In the genomic region with DNA sequence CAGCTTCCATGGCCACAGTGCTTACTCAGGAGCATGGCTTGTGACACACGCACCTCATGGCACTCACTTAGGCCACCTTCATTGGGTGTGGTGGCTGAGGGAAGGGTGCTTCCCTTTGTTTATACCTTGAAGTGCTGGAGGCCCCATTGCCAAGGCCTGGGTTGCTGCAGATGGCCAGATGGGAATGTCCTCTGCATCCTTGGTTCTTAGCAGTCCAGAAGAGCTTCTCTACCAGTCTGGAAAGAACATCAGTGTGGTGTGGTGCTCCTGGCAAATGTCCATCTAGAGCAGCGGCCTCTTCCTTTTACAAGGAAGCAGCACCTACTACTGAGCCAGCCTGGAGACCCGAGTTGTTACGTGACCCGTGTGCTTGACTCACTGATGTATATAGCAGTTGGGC, we compare ENCODE assay signal across 15 mouse cellular contexts.
"Had no signal": no experiment of that assay in that cellular context is flagged by ENCODE, and none has a peak within 500 bp of the region (broad histone marks: within the 10 kb centered on the region; RNA-seq: fewer than 3 reads in every experiment).

No protein-coding gene starts in this region.

- H3K27me3 ChIP-seq: neural tube, embryonic 15.5 days; stomach, embryonic 15.5 days had no signal

- H3K9ac ChIP-seq: neural tube, embryonic 15.5 days; stomach, embryonic 15.5 days had no signal

- H3K4me2 ChIP-seq: neural tube, embryonic 15.5 days; stomach, embryonic 15.5 days had no signal

- H3K9me3 ChIP-seq: neural tube, embryonic 15.5 days; stomach, embryonic 15.5 days had no signal

- DNase-seq: retina, postnatal 1 day; right cerebral cortex, adult 18-20 months; right cerebral cortex, postnatal 14 days; right cerebral cortex, postnatal 25 days; right cerebral cortex, postnatal 4 days; spleen, adult 18-20 months; thymus, adult 18-20 months; thymus, adult 2 months; thymus, postnatal 14 days; thymus, postnatal 25 days; thymus, postnatal 36 days; thymus, postnatal 4 days had no signal

- H3K36me3 ChIP-seq: neural tube, embryonic 15.5 days; stomach, embryonic 15.5 days had no signal

- H3K27ac ChIP-seq: neural tube, embryonic 15.5 days; stomach, embryonic 15.5 days; stomach, postnatal 0 days had no signal

- H3K4me3 ChIP-seq: neural tube, embryonic 15.5 days; stomach, embryonic 15.5 days had no signal
